Mouse (Mus musculus): Measurements from ENCODE around the gene Aifm3.

DNA sequence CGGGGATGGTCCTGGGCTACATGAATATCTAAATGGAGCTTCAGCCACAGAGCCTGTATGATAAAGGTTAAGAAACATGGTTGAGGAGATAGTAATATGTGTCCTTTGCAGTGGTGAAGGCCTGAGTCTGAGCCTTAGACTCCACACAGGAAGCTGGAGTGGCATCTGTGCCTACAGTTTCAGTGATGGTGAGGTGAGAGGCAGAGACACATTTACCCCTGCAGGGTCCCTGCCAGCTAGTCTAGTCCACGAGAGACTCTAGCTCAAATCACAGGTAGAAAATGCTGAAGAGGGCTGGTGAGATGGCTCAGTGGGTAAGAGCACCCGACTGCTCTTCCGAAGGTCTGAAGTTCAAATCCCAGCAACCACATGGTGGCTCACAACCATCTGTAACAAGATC lies 14.1 kb upstream of the Aifm3 start:
- TF ChIP-seq CTCF (IDR thresholded peaks at IDR 0.05; ENCODE audit: borderline replicate concordance, insufficient read depth, low read depth, low read length) (no peak), POLR2A (IDR thresholded peaks at IDR 0.05; ENCODE audit: borderline replicate concordance, insufficient read depth, low read length) (no peak)

All from cerebellum, adult 2 months (tissue).